Mouse (Mus musculus) thymus, adult 2 months (tissue): ENCODE data around the gene Aldh1a2.

Source experiments
- CTCF ChIP-seq: fragments of 200-500 bp; IDR thresholded peaks from 2 replicates; pipeline ENCODE4 v1.5.1; 2012; ENCODE audit warnings: mild to moderate bottlenecking, control low read depth, low read length, moderate library complexity, borderline replicate concordance; ENCODE audit not compliant: control insufficient read depth, poor library complexity, insufficient read depth; ENCODE audit errors: extremely low read depth
- POLR2A ChIP-seq: fragments of 200-500 bp; IDR thresholded peaks from 2 replicates; pipeline ENCODE4 v1.6.1; 2012; ENCODE audit warnings: mild to moderate bottlenecking, low read length, control low read depth, moderate library complexity; ENCODE audit not compliant: control insufficient read depth, poor library complexity, insufficient read depth; ENCODE audit errors: extremely low read depth

GRCm38 (mm10) chr9:71331661-71332060 lies 116.1 kb downstream of the Aldh1a2 start:
- TF ChIP-seq POLR2A (no peak), CTCF (no peak)
